Mouse (Mus musculus) forebrain, embryonic 12.5 days (tissue): Measurements from ENCODE around the gene Hpd. TPM values are rescaled to one million over a fixed set of nuclear protein-coding genes. Genes with fewer than 3 reads are reported as not detected.

ENCODE experiments used
- ATAC-seq: fragments of 200-750 bp; cut with Nextera tagmentation; 2 replicates; pipeline ENCODE4 v1.8.0; 2017; ENCODE audit warnings: moderate TSS enrichment; ENCODE audit not compliant: low FRiP score
- H3K27ac ChIP-seq: fragments of 300-500 bp; sonication (generic); 2 replicates; pipeline ENCODE4 v1.5.1; 2016; ENCODE audit warnings: mild to moderate bottlenecking
- H3K27me3 ChIP-seq: fragments of 300-500 bp; sonication (generic); 2 replicates; pipeline ENCODE4 v1.6.1; 2016; ENCODE audit warnings: mild to moderate bottlenecking
- H3K36me3 ChIP-seq: fragments of 300-500 bp; sonication (generic); replicated peaks from 2 replicates; pipeline ENCODE4 v1.6.1; 2016; ENCODE audit warnings: mild to moderate bottlenecking
- H3K4me1 ChIP-seq: fragments of 300-500 bp; sonication (generic); 2 replicates; pipeline ENCODE4 v1.6.1; 2016
- H3K4me2 ChIP-seq: fragments of 300-500 bp; sonication (generic); 2 replicates; pipeline ENCODE4 v1.6.1; 2016; ENCODE audit warnings: mild to moderate bottlenecking, moderate library complexity
- H3K4me3 ChIP-seq: fragments of 300-500 bp; sonication (generic); replicated peaks from 2 replicates; pipeline ENCODE4 v1.5.1; 2016; ENCODE audit warnings: mild to moderate bottlenecking
- H3K9ac ChIP-seq: fragments of 300-500 bp; sonication (generic); 2 replicates; pipeline ENCODE4 v1.6.1; 2016; ENCODE audit warnings: mild to moderate bottlenecking
- H3K9me3 ChIP-seq: fragments of 300-500 bp; sonication (generic); 2 replicates; pipeline ENCODE4 v1.6.1; 2016
- WGBS: fragments of 180-500 bp; shearing (Covaris S2); methylation state at CpG from one replicate; pipeline ENCODE4 v1.1.7; 2016; 5-methylcytosine and 5-hydroxymethylcytosine counted together
- polyA plus RNA-seq: library from polyadenylated mRNA; unstranded; fragments of >200 nt; fragmentation: Nextera tagmentation; extraction: Ambion mirVana; gene quantifications from 2 replicates; pipeline ENCODE4 v1.2.1, GENCODE M21; 2016

Gene Hpd
- polyA plus RNA-seq, 1 experiment from 2014 or later, result not detected

DNA sequence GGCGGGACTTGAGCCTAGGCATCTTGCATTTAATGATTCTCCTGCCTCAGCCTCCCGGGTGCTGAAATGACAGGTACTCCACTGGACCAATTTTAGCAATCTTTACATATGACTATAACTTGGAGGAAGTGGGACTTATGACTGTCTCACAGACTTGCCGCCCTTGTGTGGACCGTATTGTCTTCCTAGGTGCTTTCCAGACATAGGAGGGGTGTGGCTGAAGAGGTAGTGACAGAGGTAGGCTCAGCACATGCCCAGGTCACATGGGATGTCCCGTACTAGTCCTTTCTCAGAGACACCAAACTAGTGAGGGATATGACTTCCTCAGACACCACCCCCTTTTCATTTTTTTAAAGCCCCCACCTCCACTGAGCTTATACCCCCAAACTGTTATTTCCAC, 3.7 kb downstream of the Hpd start:
- Histone ChIP-seq H3K9ac (no peak overlapping the region), H3K4me3 (no peak overlapping the region), H3K4me2 (no peak overlapping the region), H3K4me1 (no peaks in the 10 kb centered on the region), H3K9me3 (no peaks in the 10 kb centered on the region), H3K36me3 (no peaks in the 10 kb centered on the region), H3K27ac (no peak overlapping the region), H3K27me3 (no peaks in the 10 kb centered on the region)
- WGBS, result 92% methylated on average over 5 of the region's 5 CpGs
- no peak for ATAC-seq

DNA sequence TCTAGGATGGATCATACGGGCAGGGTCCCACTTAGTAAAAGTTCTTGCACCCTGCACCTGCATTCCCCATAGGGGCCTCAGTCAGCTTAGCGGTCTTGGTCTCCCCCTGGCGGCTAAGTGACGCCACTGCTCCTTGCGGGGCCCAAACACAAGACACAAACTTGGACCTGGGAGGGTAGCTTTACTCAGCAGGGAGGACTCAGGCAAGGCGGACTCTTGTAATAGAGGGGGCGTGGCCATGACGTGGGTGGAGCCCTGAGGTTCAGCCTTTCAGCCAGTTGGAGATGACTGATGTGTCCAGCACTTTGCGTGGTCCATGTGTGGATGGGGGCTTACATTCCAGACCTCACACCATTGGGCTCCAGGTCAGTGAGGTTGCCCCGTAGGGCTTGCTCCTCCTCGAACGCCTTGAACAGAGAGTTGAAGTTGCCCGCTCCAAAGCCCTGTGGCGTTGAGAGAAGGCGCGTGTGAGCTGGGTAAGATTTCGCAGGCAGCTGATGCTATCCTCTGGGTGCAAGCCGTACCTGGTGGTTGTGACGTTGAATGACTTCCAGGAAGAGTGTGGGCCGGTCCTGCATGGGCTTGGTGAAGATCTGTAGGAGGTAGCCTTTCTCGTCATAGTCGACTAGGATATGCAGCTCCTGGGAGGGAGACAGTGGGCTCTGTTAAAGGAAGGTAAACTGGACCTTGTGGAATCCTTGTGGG, 10.7 kb downstream of the Hpd start:
- Histone ChIP-seq H3K36me3 (peaks cover 6% of the 10 kb centered on the region), H3K4me3 (peak overlapping the region; percentile 18), H3K4me2 (peak overlapping the region; percentile 45), H3K4me1 (peaks cover 7% of the 10 kb centered on the region), H3K27me3 (peaks cover 4% of the 10 kb centered on the region; the same call in 1 of the 2 replicates), H3K9ac (peak overlapping the region; percentile 42), H3K9me3 (no peaks in the 10 kb centered on the region), H3K27ac (no peak overlapping the region)
- ATAC-seq, result peak; percentile 84
- WGBS, result 18% methylated on average over 22 of the region's 22 CpGs

DNA sequence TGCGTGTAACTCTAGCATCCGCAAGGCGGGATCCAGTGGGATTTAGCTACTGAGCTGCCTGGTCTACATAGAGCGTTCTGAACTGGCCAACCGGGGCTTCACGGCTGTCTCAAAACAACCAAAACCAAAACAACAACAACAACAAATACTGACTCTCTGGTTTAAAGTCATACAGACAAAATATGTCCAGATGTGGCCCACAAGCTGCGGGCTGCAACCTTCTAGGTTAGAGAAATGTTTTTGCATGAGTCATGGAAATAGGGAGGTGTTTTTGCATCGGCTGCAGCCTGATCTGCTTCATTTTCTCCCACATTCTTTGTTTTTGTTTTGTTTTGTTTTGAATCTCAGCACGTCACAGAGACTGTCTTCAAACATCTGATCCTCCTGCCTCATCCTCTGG, 12.2 kb downstream of the Hpd start:
- 82% methylated on average over 9 of the region's 9 CpGs for whole genome bisulfite sequencing
- H3K27me3 ChIP-seq, result peaks cover 4% of the 10 kb centered on the region; the same call in 1 of the 2 replicates
- no peaks in the 10 kb centered on the region for H3K9me3 ChIP-seq
- H3K4me3 ChIP-seq, result no peak overlapping the region
- peaks cover 7% of the 10 kb centered on the region for H3K4me1 ChIP-seq
- H3K27ac ChIP-seq, result no peak overlapping the region
- no peak overlapping the region for H3K4me2 ChIP-seq
- no peak overlapping the region for H3K9ac ChIP-seq
- peaks cover 20% of the 10 kb centered on the region for H3K36me3 ChIP-seq
- ATAC-seq, result no peak

- Histone ChIP-seq H3K9me3 (no peaks in the 10 kb centered on the region), H3K9ac (no peak within 1 kb of the TSS), H3K4me3 (no peak within 1 kb of the TSS), H3K4me2 (no peak within 1 kb of the TSS), H3K27ac (no peak within 1 kb of the TSS), H3K4me1 (peaks cover 7% of the 10 kb centered on the region), H3K27me3 (peaks cover 4% of the 10 kb centered on the region; the same call in 1 of the 2 replicates), H3K36me3 (peaks cover 25% of the 10 kb centered on the region)
- no peak for ATAC-seq
- WGBS, result 85% methylated on average over 5 of the region's 5 CpGs
These were observed 13.2 kb downstream of the Hpd start, which contains the start of gene Psmd9 for GRCm38 (mm10) chr5:123169284-123169683. Gene Psmd9, plus strand, starts transcription at chr5:123169413.

DNA sequence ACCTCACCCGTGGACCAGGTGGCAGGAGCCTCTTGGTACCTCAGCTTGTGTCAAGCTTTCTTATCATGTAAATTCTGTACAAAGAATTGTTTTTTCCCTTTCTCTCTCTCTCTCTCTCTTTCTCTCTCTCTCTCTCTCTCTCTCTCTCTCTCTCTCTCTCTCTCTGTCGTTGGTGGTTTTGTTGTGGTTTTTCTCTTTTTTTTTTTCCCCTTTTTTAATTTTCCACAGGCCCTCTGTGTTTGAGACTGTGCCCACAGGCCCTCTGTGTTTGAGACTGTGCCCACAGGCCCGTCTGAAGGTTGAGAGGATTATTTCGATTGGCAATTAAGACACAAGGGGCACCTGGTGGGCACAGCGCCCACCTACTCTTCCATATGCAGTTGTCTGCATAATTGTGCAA, 14.9 kb downstream of the Hpd start:
- ATAC-seq, result no peak
- no peak overlapping the region for H3K4me3 ChIP-seq
- peaks cover 42% of the 10 kb centered on the region for H3K36me3 ChIP-seq
- no peaks in the 10 kb centered on the region for H3K9me3 ChIP-seq
- no peak overlapping the region for H3K9ac ChIP-seq
- 67% methylated on average over 5 of the region's 5 CpGs for WGBS
- H3K27me3 ChIP-seq, result no peaks in the 10 kb centered on the region
- peaks cover 7% of the 10 kb centered on the region for H3K4me1 ChIP-seq
- H3K4me2 ChIP-seq, result no peak overlapping the region
- H3K27ac ChIP-seq, result no peak overlapping the region

GRCm38 (mm10) chr5:123166437-123166836, 16.1 kb downstream of the Hpd start:
- 92% methylated on average over 7 of the region's 10 CpGs for WGBS
- Histone ChIP-seq H3K27me3 (no peaks in the 10 kb centered on the region), H3K4me2 (no peak overlapping the region), H3K4me1 (no peaks in the 10 kb centered on the region; the same call in 1 of the 2 replicates), H3K27ac (no peak overlapping the region), H3K36me3 (peaks cover 53% of the 10 kb centered on the region), H3K9ac (no peak overlapping the region), H3K9me3 (no peaks in the 10 kb centered on the region), H3K4me3 (no peak overlapping the region)
- ATAC-seq, result no peak

GRCm38 (mm10) chr5:123162942-123163341, 19.6 kb downstream of the Hpd start:
- ATAC-seq, result no peak
- Histone ChIP-seq H3K27me3 (no peaks in the 10 kb centered on the region), H3K4me2 (no peak overlapping the region), H3K4me1 (no peaks in the 10 kb centered on the region), H3K27ac (no peak overlapping the region), H3K9ac (no peak overlapping the region), H3K9me3 (no peaks in the 10 kb centered on the region), H3K4me3 (no peak overlapping the region), H3K36me3 (peaks cover 88% of the 10 kb centered on the region)
- 88% methylated on average over 9 of the region's 9 CpGs for WGBS

DNA sequence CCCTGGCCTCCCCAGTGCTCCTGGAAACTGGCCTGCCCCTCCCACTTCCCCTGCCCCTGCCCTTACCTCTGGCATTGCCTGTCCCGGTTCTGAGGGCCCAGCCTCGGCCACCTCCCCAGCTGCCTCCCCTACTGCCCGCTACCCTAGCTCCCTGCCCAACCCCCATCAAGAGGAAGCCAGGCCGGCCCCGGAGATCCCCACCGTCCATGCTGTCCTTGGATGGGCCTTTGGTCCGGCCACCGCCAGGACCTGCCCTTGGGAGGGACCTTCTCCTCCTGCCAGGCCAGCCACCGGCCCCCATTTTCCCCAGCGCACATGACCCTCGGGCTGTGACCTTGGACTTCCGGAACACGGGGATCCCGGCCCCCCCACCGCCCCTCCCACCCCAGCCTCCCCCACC, 22.2 kb downstream of the Hpd start:
- H3K36me3 ChIP-seq, result peaks cover 83% of the 10 kb centered on the region
- H3K4me1 ChIP-seq, result no peaks in the 10 kb centered on the region
- WGBS, result 96% methylated on average over 14 of the region's 15 CpGs
- H3K9me3 ChIP-seq, result no peaks in the 10 kb centered on the region
- H3K9ac ChIP-seq, result no peak overlapping the region
- no peak overlapping the region for H3K4me2 ChIP-seq
- H3K27ac ChIP-seq, result no peak overlapping the region
- no peaks in the 10 kb centered on the region for H3K27me3 ChIP-seq
- ATAC-seq, result no peak
- no peak overlapping the region for H3K4me3 ChIP-seq

GRCm38 (mm10) chr5:123159866-123160265, 22.7 kb downstream of the Hpd start:
- Histone ChIP-seq H3K9ac (no peak overlapping the region), H3K4me3 (no peak overlapping the region), H3K27me3 (no peaks in the 10 kb centered on the region), H3K9me3 (no peaks in the 10 kb centered on the region), H3K4me1 (no peaks in the 10 kb centered on the region), H3K36me3 (peaks cover 85% of the 10 kb centered on the region), H3K4me2 (no peak overlapping the region), H3K27ac (no peak overlapping the region)
- WGBS, result 96% methylated on average over 15 of the region's 15 CpGs
- ATAC-seq, result no peak

DNA sequence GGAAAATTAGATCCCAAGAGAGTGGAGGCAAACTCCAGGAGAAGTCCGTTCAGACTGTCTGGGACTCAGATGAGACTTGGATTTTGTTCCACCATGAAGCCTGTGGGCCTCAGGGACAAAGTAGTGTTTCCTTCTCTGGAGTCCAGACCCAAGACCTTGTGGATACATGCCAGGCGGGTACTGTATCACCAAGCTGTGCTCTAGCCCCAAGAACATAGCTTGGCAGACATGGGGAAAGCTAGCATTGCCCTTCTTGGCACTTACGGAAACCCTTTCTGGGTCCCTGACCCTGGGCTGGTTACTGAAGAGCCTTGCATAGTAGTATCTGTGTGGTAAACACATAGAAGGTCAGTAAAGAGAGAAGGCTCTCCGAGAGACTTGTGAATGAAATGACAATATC, 23.1 kb downstream of the Hpd start:
- H3K4me3 ChIP-seq, result no peak overlapping the region
- no peak overlapping the region for H3K27ac ChIP-seq
- no peaks in the 10 kb centered on the region for H3K9me3 ChIP-seq
- H3K27me3 ChIP-seq, result no peaks in the 10 kb centered on the region
- no peaks in the 10 kb centered on the region for H3K4me1 ChIP-seq
- peaks cover 86% of the 10 kb centered on the region for H3K36me3 ChIP-seq
- no peak overlapping the region for H3K4me2 ChIP-seq
- no peak overlapping the region for H3K9ac ChIP-seq
- ATAC-seq, result no peak
- WGBS, result 95% methylated on average over 4 of the region's 4 CpGs

- Histone ChIP-seq H3K36me3 (peaks cover 86% of the 10 kb centered on the region), H3K9me3 (no peaks in the 10 kb centered on the region), H3K4me2 (no peak overlapping the region), H3K4me3 (no peak overlapping the region), H3K9ac (no peak overlapping the region), H3K27me3 (no peaks in the 10 kb centered on the region), H3K27ac (no peak overlapping the region), H3K4me1 (no peaks in the 10 kb centered on the region)
- ATAC-seq, result no peak
- 91% methylated on average over 4 of the region's 4 CpGs for WGBS
These were observed 24.6 kb downstream of the Hpd start for GRCm38 (mm10) chr5:123157972-123158371.

- no peaks in the 10 kb centered on the region for H3K4me1 ChIP-seq
- no peak for ATAC-seq
- peaks cover 86% of the 10 kb centered on the region for H3K36me3 ChIP-seq
- WGBS, result 87% methylated on average over 12 of the region's 12 CpGs
- H3K9me3 ChIP-seq, result no peaks in the 10 kb centered on the region
- no peaks in the 10 kb centered on the region for H3K27me3 ChIP-seq
- no peak overlapping the region for H3K27ac ChIP-seq
- H3K4me2 ChIP-seq, result no peak overlapping the region
- H3K4me3 ChIP-seq, result no peak overlapping the region
- H3K9ac ChIP-seq, result no peak overlapping the region
These were observed 25.8 kb downstream of the Hpd start for GRCm38 (mm10) chr5:123156763-123157162.

- no peak overlapping the region for H3K9ac ChIP-seq
- no peaks in the 10 kb centered on the region for H3K27me3 ChIP-seq
- H3K4me3 ChIP-seq, result no peak overlapping the region
- peaks cover 12% of the 10 kb centered on the region for H3K4me1 ChIP-seq
- H3K4me2 ChIP-seq, result no peak overlapping the region
- peak; percentile 50; the same call in 1 of the 2 replicates for ATAC-seq
- H3K36me3 ChIP-seq, result peaks cover 86% of the 10 kb centered on the region
- H3K27ac ChIP-seq, result no peak overlapping the region
- no peaks in the 10 kb centered on the region for H3K9me3 ChIP-seq
- WGBS, result 62% methylated on average over 7 of the region's 7 CpGs
These were observed 27.1 kb downstream of the Hpd start for GRCm38 (mm10) chr5:123155425-123155824.
